Mouse (Mus musculus) heart, embryonic 11.5 days (tissue): ENCODE results near the gene Vwa5b1. TPM values are rescaled to one million over a fixed set of nuclear protein-coding genes. Genes with fewer than 3 reads are reported as not detected.

Experiments used
- polyA plus RNA-seq: library from polyadenylated mRNA; unstranded; fragments of >200 nt; fragmentation: Nextera tagmentation; extraction: Ambion mirVana; gene quantifications from 2 replicates; pipeline ENCODE4 v1.2.1, GENCODE M21; 2014

The Vwa5b1 gene
- polyA plus RNA-seq, 1 experiment from 2014 or later = not detected

Other genes starting within 250 kb of the Vwa5b1 start
- gene Fam43b, start 239.4 kb downstream of the Vwa5b1 start, polyA plus RNA-seq = 0.07 TPM in 1 of 2 replicates, not detected in the other
- 16.1 and 18.2 TPM in 2 replicates for gene Mul1, start 201.2 kb downstream of the Vwa5b1 start, polyA plus RNA-seq
- 1.2 and 1.4 TPM in 2 replicates for gene Camk2n1, start 181.6 kb downstream of the Vwa5b1 start, polyA plus RNA-seq
- gene Pla2g2c, start 88.9 kb upstream of the Vwa5b1 start, polyA plus RNA-seq = 0.31 and 0.52 TPM in 2 replicates
- 1.2 and 1.3 TPM in 2 replicates for gene Ubxn10, start 101.3 kb upstream of the Vwa5b1 start, polyA plus RNA-seq
- not detected in 2 replicates for gene Pla2g2f, start 121.7 kb upstream of the Vwa5b1 start, polyA plus RNA-seq
- gene Pla2g2d, start 139.9 kb upstream of the Vwa5b1 start, polyA plus RNA-seq = not detected in 2 replicates
- gene Pla2g5, start 227.6 kb upstream of the Vwa5b1 start, polyA plus RNA-seq = 1.1 and 1.9 TPM in 2 replicates
- not detected in 2 replicates for gene Gm13030, start 238.1 kb upstream of the Vwa5b1 start, polyA plus RNA-seq
- not detected in 2 replicates for gene Pla2g2e, start 242.1 kb upstream of the Vwa5b1 start, polyA plus RNA-seq